Mouse (Mus musculus) R1 (cell line): ENCODE measurements around the gene Ubiad1.

Experiments used
- DNase-seq: peaks from one replicate; pipeline ENCODE4 v3.0.0-alpha.2; 2018; ENCODE audit warnings: low read depth, low spot score

Ubiad1 gene

DNA sequence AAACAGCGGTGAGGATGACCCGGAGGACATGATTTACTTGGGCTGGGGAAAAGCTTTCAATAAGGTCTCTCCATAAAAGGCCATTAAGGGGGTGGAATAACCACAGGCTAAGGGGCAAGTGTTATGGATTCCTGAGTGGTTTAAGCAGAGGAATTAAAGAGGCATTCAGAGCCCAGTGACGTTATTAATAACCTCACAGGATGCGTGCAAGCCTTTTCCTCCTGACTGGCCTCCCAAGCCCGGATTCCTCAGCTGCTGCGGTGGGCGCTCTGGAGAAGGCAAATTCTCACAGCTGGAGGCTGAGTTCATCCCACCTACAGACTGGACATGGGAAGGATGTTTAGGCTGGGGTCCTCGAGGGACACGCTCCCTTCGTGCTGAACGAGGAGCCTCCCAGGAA, 39.8 kb downstream of the Ubiad1 start:
- DNase-seq: no peak

DNA sequence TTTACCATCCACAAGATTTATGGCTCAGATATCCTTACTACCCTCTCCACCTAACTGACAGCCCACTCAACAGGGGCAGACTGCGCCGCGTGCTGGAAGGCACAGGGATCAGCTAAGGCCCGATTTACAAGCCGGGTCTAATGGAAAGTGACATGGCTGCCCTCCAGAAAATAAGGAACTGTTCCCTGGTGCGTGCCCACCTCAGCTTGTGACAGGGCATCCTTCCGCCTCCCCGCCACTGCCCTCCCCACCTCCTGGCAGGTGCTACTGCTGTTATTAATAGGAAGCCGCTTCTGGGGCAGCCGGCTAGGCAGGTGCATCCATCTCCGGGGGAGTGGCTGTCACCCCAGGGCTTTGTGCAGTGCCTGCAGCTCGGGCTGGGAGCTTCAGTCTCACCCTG, 41.2 kb downstream of the Ubiad1 start:
- no peak for DNase-seq

- no peak for DNase-seq
These were observed 45.0 kb downstream of the Ubiad1 start for GRCm38 (mm10) chr4:148399437-148400094.

- DNase-seq: peak; percentile 67
These were observed 46.9 kb downstream of the Ubiad1 start for GRCm38 (mm10) chr4:148397531-148398287.

DNA sequence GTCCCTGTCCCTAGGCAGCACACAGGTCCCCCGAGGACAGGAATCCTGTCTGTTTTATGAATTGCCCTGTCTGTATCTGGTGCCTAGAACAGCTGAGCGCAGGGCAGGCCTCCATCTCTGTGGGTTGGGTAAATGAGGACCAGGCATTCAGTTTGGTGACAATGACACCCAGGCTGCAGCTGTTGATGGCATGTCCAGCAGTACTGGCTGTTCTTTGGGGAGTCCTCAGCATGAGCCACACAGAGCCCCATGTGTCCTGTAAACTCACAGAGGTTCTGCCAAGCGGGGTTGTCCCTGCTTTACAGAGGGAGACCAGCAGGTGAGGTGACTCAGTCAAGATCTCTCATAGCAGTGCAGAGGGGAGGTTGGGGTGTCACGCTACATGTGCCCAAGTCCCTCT, 47.5 kb downstream of the Ubiad1 start:
- DNase-seq: peak; percentile 28

GRCm38 (mm10) chr4:148395875-148396274, 48.7 kb downstream of the Ubiad1 start:
- no peak for DNase-seq

DNA sequence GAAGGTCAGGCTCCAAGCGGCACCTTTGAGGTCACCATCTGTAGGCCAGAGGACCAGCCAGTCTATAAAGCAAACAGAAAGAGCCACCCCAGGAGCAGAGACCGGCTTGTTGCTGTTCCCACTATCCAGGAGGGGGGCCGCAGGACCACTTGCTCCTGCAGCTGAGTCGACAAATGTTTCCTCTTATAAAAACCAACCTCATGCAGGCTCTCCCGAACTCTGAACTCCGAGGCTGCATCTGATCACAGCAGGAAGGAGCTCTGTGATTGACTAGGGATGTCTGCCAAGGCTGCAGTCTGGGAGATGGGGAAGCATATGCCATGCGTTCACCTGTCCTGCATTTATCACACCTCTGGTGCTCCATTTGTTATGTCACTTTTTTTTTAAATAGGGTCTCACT, 49.4 kb downstream of the Ubiad1 start:
- DNase-seq: no peak

DNA sequence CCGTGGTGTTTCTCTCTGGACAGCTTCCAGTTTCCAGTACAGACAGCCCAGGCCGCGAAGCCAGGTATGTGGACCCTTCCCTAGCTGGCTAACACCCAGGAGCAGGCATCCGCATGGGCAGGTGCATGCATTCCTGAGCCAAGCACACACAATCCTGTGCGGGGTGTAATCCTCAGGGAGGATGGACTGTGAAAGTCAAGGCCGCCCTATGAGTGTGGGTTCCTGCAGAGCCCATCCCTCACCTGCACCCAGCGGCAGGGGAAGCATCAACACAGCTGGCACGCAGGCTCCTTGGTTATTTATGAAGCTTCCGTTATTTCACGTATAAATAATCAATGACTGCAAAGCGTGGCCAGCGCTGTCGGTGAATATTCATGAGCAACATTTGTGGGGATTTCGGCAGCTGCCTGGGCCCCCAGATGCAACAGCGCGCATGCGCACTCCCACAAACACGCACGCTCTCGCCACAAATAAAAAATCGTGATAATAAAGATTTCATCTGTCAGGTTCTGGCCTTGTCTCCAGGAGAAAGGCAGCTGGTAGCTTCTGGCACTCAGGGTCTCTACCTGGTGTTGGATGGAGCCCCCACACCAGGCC, 52.8 kb downstream of the Ubiad1 start:
- peak; percentile 36 for DNase-seq

DNA sequence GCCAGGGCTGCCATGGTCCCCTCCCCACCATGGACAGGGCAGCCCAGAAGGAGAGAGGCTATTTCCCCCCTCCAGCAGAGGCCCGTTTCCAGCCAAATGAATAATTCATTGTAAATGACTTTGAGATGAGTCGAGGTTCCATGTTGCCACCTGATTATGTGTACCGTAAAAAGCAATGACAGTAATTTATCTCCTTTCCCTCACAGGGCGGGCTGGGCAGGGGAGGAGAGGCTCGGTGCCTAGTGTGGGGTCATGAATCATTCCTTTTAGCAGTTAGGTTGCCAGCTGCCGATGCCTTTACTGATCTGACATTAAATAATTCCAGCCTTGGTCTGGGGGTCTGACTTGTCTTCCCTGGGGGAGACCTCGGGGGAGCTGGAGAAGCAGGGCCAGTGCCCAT, 54.9 kb downstream of the Ubiad1 start:
- DNase-seq: no peak

DNA sequence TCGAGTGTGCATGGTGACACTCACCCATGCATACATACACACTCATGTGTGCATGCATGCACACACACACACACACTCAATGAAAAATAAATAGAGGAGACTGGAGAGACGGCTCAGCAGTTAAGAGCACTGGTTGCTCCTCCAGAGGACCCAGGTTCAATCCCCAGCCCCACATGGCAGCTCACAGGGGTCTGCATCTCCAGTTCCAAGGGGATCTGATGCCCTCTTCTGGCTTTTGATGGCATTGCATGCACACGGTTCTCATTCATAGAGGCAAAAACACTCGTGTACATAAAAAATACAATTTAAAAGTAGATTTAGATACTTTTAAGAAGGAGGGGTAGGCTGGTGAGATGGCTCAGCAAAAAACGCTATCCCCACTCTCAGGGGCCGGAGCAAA, 55.5 kb downstream of the Ubiad1 start:
- DNase-seq: peak; percentile 64

- DNase-seq: no peak
These were observed 59.3 kb downstream of the Ubiad1 start for GRCm38 (mm10) chr4:148385269-148385668.
